Mouse (Mus musculus): ENCODE data around the gene Arhgap32.
A peak's percentile ranks its signal among the peaks of the same experiment; 100 is the strongest.

The Arhgap32 gene

DNA sequence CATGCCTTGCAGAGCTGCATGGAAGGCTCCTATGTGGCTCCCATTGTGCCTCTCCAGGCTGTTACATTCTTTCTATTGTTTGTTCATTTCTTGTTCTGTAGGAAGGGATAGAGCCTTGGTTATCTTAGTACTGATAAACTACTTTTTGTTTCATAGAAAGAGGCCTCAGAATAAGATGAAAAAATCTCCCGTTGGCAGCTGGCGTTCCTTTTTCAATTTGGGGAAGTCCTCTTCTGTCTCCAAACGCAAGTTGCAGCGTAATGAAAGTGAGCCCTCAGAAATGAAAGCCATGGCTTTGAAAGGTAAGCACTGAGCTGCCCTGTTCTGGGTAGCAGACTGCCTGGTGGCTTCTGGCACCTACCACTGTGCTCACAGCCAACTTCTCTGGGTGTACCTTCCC lies 134.6 kb downstream of the Arhgap32 start:
- DNase-seq (ENCODE audit: low spot score in 2 of 2) = no peak

DNA sequence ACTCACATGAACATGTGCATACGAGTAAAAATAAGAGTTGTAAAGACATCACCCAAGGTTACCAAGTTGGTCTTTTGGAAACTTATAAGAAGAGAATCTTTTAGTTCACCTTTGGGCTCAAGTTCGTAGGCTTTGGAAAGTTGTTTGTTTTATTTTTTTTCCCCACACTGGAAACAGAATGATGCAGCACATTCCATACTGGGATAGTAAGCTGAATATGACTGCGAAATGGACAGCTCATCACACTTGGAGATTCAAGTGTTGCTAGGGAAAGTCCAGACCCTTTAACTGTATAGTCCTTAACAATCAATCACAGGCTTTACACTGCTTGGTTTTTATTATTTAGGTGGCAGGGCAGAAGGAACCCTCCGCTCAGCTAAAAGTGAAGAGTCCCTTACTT lies 137.8 kb downstream of the Arhgap32 start:
- no peak for DNase-seq (ENCODE audit: low spot score in 2 of 2)

DNA sequence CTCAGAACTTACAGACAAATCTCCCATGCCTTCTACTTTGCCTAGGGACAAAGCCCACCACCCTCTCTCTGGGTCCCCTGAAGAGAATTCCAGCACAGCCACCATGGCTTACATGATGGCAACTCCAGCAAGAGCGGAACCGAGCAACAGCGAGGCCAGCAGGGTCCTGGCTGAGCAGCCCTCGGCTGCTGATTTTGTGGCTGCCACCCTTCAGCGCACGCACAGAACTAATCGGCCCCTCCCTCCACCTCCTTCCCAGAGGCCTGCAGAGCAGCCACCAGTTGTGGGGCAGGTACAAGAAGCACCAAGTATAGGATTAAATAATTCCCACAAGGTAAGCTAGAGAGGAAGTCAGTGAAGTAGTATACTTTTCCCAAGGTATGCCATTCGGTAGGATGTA lies 141.4 kb downstream of the Arhgap32 start:
- no peak for DNase-seq (ENCODE audit: low spot score in 2 of 2)

DNA sequence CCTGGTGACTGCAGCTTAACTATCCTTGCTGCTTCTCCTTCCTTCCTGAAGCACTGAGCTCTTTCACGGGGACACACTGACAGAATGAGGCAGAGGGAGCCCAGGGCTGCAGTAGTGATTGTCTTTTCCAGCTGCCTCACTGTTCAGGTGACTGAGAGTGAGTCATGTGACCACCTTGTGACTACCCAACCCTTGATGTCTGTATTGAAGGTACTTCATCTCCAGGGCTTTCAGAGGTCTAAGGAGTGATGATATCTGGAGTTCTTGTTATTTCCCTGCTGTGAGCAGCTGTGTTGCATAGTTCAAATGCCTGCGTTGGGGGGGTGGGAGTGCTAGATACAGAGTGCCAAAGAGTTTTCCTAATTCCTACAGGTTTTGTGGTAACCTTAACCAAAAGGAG lies 141.9 kb downstream of the Arhgap32 start:
- no peak for DNase-seq (ENCODE audit: low spot score in 2 of 2)

DNA sequence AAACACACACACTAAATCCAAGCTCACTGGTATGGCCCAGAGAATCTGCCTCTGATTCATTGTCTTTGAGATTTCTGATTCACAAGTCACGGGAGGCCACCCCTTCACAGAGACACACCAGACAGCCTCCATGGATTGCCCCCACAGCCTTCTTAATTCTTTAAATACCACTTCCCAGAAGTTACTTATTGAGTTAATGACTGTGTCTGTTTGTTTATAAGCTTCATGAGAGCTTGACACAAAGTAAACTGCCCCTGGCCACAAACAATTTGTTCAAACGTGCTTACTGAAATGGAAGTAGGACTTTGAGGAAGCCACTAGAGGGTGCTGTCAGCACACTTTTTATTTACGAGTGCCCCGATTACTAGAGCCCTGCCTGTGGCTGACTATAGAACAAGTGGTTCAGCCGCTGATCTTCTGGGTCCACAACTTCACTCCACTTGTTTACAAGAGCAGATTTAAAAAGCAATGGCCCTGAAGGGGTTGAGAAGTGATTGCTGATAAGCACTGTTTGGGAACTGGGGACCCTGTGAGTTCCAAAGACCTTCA lies 156.0 kb downstream of the Arhgap32 start:
- peak; percentile 65 to 81 for DNase-seq (ENCODE audit: low spot score in 2 of 2)

DNA sequence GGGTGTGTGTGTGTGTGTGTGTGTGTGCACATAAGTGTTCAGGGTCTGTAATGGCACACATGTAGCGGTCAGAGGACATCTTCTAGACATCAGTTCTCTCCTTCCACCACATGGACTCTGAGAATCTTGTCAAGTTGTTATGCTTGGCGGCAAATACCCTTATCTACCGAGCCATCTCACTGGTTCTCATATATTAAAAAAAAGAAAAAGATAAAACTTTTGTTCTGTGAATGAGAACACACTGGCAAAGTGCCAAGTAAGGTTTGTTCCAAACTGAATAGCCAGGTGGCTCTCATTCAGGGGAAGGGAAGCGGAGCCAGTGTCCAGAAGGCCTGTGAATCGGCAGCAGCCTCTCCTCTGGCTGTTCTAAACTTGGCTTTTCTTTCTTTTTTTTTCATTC lies 162.1 kb downstream of the Arhgap32 start:
- DNase-seq (ENCODE audit: low spot score in 2 of 2) = no peak

DNA sequence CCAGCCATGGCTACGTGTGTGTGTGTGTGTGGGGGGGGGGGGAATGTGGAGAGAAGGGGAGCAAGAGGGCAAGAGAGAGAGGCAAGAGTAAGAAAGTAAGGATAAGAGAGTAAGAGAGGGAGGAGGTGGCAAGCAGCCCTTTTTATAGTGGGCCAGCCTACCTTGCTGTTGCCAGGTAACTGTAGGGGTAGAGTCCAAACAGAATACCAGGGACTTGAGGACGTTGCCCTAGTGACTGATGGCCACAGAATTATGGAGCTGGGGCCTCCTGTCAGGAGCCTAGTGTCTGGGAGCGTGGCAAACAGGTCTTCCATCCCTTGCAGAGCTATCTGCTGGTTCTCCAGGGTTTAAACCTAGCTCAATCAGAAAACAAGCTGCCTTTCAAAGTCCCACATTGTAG lies 163.9 kb downstream of the Arhgap32 start:
- no peak for DNase-seq (ENCODE audit: low spot score in 2 of 2)

DNA sequence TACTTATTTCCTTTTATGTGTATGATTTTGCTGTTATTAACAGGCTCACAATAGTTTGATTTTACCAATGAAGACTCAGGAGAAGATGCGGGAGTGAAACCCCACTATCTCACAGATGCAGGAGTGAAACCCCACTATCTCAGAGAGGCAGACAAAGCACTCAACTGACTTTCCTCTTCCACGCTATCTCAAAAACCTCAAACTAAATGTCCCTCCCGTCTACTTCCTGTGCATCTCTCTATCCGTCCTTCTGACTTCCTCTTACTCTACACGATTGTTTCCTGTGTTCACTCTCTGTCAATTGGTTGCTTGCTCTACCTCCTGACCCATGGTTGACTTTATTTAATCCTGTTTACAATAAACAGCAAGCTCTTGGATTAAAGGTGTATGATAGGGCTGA lies 164.5 kb downstream of the Arhgap32 start:
- no peak for DNase-seq (ENCODE audit: low spot score in 2 of 2)

DNA sequence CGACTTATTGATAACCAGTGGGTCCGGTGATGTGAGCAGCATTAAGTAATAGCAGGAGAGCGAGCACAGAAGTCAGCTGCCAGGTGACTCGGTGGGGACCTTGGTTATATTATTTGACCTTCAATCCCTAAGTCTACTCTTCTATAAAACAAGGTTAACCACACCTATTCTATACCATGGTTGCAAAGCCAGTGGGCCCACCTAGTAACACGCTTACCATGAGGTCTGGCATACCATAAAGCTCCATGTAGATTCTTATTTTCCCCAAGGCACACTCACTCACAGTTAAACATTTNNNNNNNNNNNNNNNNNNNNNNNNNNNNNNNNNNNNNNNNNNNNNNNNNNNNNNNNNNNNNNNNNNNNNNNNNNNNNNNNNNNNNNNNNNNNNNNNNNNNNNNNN lies 167.7 kb downstream of the Arhgap32 start:
- no peak for DNase-seq (ENCODE audit: low spot score in 2 of 2)

DNA sequence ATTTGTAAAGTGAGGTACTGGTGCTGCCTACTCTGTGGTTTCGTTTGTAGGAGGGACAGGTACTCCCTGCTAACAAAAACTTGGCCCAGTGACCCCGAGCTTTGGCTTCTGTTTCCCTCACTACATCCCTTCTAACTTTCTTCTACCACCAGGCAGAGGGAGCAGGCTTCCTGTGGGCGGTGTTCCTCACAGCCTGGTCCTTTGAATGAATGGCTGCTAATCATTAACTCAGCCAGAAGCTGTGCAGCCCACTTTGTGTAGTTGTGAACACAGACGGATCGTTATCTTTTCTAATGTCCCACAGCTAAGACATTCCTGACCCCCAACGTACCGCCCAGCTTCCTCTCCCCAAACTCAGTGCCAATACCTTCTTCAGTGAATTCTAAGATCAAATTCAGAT lies 175.7 kb downstream of the Arhgap32 start:
- DNase-seq (ENCODE audit: low spot score in 2 of 2) = no peak

DNA sequence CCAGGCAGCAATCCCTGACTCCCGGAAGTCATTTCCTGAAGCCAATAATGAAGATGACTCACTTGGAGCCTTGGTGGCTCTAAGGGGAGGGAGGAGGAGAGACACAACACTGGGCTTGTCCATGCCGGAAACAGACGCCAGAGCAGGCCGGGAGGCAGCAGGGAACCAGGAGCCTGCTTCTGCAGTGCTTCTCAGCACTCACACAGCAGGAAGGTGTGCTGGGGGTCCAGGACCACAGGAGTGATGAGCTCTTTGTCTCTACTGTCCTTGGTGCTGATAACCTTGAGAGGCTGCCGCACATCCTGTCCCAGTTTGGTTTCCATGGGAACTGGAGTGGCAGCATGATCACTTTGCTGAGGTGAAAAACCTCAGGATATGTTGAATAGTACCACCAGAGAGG lies 176.8 kb downstream of the Arhgap32 start:
- no peak for DNase-seq (ENCODE audit: low spot score in 2 of 2)

DNA sequence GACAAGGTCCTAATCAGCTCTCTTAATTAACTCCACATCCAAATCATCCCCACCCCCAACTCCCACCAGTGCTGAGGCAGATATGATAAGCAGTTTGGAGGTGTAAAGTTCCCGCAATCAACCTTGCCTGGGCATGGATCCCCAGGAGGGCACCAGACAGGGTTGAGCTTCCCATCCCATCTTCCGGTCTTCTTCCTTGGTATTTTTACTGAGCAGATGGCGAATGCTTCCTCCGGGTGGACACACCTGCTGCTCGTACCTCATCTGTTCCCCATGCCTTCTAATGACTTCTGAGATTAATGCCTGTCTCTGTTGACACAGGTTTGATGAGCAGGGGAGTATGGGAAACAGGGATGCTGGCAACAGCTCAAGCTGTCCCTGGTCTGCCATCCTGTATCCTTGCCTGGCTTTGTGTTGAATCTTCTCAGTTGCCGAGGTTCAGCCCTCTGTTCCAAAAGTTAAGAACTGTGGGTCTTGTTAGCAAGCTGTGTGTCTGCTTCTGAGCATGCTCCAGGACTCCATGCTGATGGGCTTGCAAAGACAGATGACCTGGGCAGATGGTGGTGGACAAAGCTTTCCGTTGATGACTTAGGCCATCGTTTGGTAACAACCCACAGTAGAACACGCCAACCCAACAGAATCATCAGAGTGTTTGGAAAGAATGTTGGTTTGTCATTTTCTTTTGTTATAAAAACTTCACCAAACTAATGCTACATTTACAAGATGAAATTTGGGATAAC lies 179.3 kb downstream of the Arhgap32 start:
- DNase-seq (ENCODE audit: low spot score in 2 of 2) = no peak

DNA sequence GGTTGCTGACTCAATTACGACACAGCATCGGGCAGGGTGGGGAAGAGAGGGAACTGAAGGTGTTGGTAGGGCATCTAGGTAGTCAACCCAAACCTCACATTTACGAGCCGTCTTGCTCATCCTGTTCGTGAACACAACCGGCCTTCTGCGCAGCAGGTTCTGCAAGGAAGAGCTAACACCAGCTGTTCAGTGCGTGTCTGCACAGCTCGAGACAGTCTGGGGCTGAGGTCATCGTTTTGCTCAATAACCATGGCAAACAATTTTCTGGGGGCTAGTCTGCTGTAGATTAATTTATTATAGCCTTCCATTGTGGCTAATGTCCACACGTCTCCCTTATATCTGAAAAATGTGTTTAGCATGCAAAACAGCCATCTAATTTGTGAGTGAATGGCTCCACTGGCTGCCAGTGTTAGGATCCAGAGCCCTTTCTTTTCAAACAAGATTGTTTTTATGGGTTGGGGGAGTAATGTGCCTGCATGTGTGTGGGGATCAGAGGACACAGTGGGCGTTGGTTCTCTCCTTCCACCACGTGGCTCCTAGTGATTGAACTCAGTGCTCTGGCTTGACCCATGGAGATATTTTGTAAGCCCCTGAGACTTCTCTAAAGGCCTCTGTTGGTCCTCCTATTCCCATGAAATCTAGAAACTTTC lies 186.7 kb downstream of the Arhgap32 start:
- DNase-seq (ENCODE audit: low spot score in 2 of 2) = no peak

DNA sequence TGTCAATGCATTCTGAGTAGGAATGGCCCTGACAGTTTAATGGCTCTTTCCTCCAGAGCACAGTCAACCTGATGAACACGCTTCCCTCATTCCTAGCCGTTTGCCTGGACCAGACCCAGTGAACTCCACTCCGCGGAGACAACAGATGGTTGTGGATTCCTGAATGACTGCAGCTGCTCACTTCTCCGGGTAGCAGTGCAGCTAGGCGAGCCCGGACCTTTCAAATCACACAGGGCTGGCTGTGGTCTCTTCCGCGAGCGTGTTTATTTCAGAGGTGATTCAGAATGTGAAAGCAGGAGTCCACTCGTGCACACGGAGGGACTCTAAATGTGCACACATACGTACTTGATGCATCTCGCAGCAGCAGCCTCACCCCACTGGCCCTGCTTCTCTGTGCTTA lies 195.8 kb downstream of the Arhgap32 start:
- no peak for DNase-seq (ENCODE audit: low spot score in 2 of 2)

DNA sequence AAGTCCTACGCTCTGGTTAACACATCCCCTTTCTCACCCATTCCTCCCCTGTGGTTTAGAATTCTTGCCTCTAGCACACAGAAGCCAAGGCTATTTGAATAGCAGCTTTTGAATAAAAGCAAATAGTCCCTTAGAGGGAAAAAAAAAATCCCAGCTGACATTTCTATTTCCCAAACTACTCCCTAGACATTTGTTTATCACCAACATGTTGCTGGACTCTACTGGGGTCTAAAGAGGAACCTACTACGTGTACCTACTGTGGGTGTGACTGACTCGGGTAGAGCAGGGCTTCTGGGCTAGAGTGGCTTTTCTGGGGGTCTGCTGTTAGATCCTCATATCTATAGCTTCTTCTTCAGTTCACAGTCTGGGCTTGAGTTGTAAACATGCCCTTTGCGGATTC lies 196.3 kb downstream of the Arhgap32 start:
- no peak for DNase-seq (ENCODE audit: low spot score in 2 of 2)

DNA sequence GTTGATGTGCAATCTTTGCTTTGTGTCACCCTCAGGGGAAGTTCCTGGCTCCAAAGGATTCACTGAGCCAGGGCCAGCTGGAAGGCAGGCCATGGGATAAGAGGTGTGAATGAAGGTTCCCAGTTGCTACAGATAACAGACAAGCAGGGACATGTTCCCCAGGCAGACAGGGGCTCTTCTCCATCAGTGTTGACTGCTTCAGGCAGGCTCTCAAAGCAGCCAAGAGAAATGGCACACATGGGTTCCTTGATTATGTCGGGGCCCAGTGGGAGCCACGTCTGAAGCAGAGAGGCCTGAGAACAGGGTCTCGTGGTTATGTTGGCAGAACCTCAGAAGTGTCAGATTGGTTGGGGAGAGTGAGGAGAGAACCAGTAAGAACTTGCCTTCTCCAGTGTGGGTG lies 198.1 kb downstream of the Arhgap32 start:
- DNase-seq (ENCODE audit: low spot score in 2 of 2) = no peak

DNA sequence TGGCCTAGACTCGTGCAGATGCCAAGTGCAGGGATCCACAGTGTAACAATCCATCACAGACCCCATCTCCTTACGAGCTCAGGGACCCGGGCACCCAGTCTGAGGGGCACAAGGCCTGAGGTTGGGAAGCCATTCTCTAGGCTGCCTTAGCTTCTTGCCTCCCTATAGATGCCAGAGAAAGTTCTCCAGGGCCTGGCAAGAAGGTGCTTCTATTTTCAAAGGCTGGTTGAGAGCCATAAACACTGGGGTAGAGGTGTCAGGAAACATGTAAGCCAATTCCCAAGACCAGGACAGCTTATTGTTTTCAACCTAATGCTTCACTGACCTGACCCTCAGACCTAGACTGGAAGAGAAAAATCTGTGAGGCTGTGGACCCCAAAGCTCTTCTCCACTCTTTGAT lies 200.1 kb downstream of the Arhgap32 start:
- DNase-seq (ENCODE audit: low spot score in 2 of 2) = no peak
